Mouse (Mus musculus) bone marrow, adult 2 months (tissue): ENCODE data around the gene Wdr18. TPM values are rescaled to one million over a fixed set of nuclear protein-coding genes. Genes with fewer than 3 reads are reported as not detected.
A peak's percentile ranks its signal among the peaks of the same experiment; 100 is the strongest.
"Not testable (repeated sequence)": the region's sequence is repeated elsewhere in the genome, so short reads cannot be mapped to it uniquely, and the experiment has no call there.

Experiments
- H3K27ac ChIP-seq: fragments of 200-500 bp; 2 replicates; pipeline ENCODE4 v1.5.1; 2012; ENCODE audit warnings: low read depth, mild to moderate bottlenecking, control low read depth, inconsistent platforms, low read length; ENCODE audit not compliant: control insufficient read depth, poor library complexity, insufficient read depth
- H3K4me1 ChIP-seq: fragments of 200-500 bp; 2 replicates; pipeline ENCODE4 v1.6.1; 2011; ENCODE audit warnings: low read length; ENCODE audit not compliant: control insufficient read depth, insufficient read depth
- H3K4me3 ChIP-seq: fragments of 200-500 bp; replicated peaks from 2 replicates; pipeline ENCODE3; 2011; ENCODE audit warnings: mild to moderate bottlenecking, low read depth, low read length, control low read depth; ENCODE audit not compliant: control insufficient read depth
- CTCF ChIP-seq: fragments of 200-500 bp; IDR thresholded peaks from 2 replicates; pipeline ENCODE4 v1.5.1; 2011; ENCODE audit warnings: low read length, control low read depth; ENCODE audit not compliant: control insufficient read depth, insufficient read depth
- POLR2A ChIP-seq: fragments of 200-500 bp; IDR thresholded peaks from 2 replicates; pipeline ENCODE4 v1.6.1; 2011; ENCODE audit warnings: low read depth, mild to moderate bottlenecking, control low read depth, low read length, borderline replicate concordance; ENCODE audit not compliant: control insufficient read depth
- WGBS: fragments of 180-500 bp; shearing (Covaris S2); methylation state at CpG from one replicate; pipeline ENCODE4 v1.1.7; 2018; 5-methylcytosine and 5-hydroxymethylcytosine counted together
- polyA plus RNA-seq: library from polyadenylated mRNA; stranded (reverse); fragments of >200 nt; gene quantifications from 2 replicates; pipeline ENCODE4 v1.2.4, GENCODE M21; 2011; ENCODE audit warnings: low replicate concordance; ENCODE audit not compliant: missing spikeins, insufficient read depth, insufficient read length

The Wdr18 gene
- polyA plus RNA-seq, 1 experiment = 43.3 TPM

DNA sequence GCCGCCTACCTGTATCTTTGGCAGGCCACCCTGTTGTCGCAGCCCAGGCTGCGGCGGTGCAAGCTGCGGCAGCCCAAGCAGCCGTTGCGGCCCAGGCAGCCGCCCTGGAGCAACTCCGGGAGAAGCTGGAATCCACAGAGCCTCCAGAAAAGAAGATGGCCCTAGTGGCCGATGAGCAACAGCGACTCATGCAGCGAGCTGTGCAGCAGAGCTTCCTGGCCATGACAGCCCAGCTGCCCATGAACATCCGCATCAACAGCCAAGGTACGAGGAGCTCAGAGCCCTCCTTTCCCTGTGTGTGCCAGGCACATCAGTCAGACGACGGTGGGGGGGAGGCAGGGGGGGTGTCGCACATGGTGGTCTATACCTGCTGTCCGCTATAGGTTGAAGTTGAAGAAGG, 9.3 kb upstream of the Wdr18 start:
- H3K27ac ChIP-seq = no peak overlapping the region
- peaks cover 2% of the 10 kb centered on the region; the same call in 1 of the 2 replicates for H3K4me1 ChIP-seq
- no peak overlapping the region for H3K4me3 ChIP-seq
- no peak for TF ChIP-seq POLR2A
- no peak for TF ChIP-seq CTCF
- WGBS = 86% methylated on average over 18 of the region's 18 CpGs

DNA sequence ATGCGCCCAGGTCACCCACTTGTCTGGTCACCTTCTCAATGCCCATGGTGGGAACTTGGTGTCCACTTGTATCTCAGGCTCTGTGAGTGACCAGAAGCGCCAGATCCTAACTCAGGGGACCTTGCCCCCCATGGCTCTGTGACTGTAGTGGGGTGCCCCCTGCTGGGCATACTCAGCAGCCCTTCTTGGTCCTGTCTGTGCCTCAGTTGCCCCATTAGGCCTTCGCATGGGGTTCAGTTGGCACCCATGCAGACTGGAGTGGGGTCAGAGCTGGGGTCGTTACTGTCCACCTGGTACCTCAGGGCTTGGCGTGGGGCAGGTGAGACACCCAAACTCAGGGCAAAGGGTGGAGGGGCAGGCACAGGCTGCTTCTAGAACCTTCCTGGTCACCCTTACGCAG, 6.0 kb upstream of the Wdr18 start:
- WGBS = 75% methylated on average over 6 of the region's 6 CpGs
- Histone ChIP-seq H3K27ac (no peak overlapping the region), H3K4me1 (peaks cover 3% of the 10 kb centered on the region; the same call in 1 of the 2 replicates), H3K4me3 (no peak overlapping the region)
- TF ChIP-seq CTCF (peak; percentile 76), POLR2A (no peak)

DNA sequence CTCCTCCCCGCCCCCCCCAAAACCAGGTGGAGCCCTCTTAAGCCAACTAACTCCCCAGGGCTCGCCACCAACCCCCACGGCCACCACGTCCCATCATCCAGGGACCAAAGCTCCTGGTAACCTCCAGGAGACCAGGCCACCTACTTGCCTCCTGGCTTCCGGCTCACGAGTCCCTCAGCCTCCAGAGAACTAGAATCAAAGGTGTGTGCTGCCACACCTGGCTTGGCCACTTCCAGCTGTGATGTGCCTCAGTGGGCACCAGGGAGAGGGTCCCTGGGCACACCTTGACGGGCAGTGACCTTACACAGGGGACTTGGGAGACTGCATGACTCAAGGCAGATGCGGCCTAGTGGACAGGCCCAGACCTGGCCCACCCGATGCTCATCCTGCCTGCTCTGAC, 4.3 kb upstream of the Wdr18 start:
- Histone ChIP-seq H3K4me1 (peaks cover 5% of the 10 kb centered on the region), H3K4me3 (no peak overlapping the region), H3K27ac (no peak overlapping the region)
- TF ChIP-seq CTCF = no peak
- no peak for TF ChIP-seq POLR2A
- WGBS = 86% methylated on average over 9 of the region's 9 CpGs

DNA sequence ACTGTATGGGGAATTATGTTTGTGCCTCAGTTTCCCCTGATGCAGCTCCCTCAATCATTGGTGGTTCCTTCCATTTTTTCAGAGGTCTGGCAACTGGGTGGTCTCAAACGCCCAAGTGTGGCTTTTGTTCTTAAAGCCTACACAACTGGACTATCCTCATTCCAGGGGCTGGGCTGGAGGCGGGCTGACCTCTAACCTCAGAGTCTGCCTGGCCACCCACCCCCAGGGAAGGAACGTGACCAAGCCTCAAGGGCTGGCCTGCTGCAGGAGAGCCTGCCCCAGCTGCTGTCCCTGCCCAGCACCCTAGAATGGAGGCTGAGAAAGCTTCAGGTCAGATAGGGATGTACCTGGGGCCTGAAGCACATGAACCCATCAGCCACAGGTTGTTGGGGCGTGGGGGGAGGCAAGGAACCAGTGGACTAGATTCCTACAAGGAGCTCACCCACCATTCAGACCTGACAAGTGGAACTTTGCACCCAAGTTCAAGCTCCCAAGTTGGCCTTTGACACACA, 3.3 kb upstream of the Wdr18 start:
- H3K4me1 ChIP-seq = peaks cover 5% of the 10 kb centered on the region
- WGBS = 69% methylated on average over 4 of the region's 4 CpGs
- H3K27ac ChIP-seq = no peak overlapping the region
- no peak overlapping the region for H3K4me3 ChIP-seq
- TF ChIP-seq POLR2A = no peak

DNA sequence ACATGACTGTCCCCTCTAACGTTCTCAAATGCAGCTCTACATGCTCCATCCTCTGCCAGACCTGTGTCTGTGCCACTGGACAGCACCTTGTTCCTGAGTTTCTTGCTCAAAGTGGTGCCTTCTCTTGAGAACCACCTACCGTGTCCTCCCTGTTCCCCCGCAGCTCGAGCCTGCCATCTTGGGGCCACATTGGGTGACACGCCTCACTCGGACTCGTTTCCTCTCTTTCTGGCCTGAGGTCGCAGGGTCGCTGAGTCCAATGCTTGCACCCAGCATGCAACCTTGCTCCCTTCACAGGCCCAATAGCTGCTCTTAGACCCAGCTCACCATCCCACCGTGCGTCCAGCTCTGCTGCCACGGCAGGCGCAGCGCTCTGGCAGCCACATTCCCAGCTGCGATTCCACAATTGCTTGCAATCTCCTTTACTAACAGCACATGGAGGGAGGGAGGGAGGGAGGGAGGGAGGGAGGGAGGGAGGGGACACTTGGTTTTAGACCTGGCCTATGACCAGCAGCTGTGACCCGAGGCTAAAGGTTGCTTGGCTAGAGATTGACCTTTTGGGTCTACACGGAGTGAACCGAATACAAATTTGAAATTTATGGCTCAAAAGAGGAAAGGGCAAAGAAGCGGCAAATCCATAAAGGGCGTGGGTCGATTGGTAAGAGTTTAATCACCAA, 1.7 kb upstream of the Wdr18 start:
- TF ChIP-seq POLR2A = no peak
- peak; percentile 99 for TF ChIP-seq CTCF
- peak overlapping the region; percentile 17 for H3K4me3 ChIP-seq
- H3K4me1 ChIP-seq = peaks cover 5% of the 10 kb centered on the region
- no peak overlapping the region for H3K27ac ChIP-seq
- 20% methylated on average over 21 of the region's 21 CpGs for WGBS

DNA sequence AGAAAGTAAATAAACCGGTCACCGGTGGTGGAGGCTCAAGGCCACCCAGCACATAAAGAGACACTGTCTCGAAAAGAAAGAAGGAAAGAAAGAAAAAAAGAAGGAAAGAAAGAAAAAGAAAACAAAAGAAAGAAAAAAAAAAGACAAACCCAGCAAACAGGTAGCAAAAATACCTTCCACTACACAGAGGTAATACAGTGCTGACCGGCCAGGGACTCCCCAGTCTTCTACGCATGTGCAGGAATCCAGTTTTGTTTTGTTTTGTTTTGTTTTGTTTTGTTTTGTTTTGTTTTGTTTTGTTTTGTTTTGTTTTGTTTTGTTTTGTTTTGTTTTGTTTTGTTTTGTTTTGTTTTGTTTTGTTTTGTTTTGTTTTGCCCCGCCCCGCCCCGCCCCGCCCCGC, 540 bp upstream of the Wdr18 start:
- H3K27ac ChIP-seq, H3K4me1 ChIP-seq: not testable (repeated sequence)
- 20% methylated on average over 10 of the region's 10 CpGs for WGBS
- H3K4me3 ChIP-seq = peak overlapping the region; percentile 31

DNA sequence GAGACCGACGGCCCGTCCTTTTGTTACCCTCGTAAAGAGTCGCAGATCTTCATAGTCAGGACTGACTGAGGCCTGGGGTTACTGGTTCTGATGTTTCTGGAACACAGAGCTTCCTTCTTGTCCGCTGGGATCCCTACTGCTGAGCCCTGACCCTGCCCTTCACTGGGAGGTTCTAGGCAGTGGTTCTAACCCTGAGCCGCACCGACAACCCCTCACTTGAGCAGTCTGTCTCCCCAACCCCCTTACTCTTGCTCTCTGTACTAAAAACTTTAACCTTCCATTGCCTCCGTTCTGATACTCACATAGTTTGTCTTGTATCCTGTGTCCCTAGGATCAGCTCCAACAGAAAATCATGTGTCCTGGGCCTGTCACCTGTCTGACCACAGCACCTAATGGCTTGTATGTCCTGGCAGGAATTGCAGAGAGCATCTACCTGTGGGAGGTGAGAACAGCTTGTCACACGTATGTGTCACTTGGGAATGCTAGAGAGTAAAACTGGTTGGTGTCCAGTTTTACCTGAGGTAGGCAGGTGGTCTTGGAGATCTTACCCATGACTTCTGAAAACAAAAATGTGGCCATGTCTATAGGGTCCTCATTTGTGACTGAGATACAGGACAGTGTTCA, 831 bp downstream of the Wdr18 start:
- Histone ChIP-seq H3K4me3 (peak overlapping the region; percentile 79), H3K4me1 (peaks cover 4% of the 10 kb centered on the region), H3K27ac (no peak overlapping the region)
- TF ChIP-seq CTCF (no peak), POLR2A (no peak)
- WGBS = 11% methylated on average over 10 of the region's 10 CpGs

DNA sequence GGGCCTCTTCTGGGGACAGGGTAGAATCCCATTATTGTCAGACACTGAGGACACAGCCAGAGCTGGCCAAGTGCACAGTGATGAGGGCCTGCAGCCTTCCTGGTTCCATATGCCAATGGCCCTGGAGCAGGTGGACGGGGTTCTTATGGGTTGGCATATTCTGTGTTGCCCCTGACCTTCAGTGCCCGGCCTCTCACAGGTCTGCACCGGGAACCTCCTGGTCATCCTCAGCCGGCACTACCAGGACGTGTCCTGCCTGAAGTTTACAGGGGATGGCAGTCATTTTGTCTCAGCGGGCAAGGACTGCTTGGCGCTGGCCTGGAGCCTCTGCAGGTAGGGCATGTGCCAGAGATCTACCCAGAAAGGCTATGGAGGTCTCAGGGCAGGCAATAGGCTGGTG, 4.8 kb downstream of the Wdr18 start:
- H3K27ac ChIP-seq = no peak overlapping the region
- H3K4me3 ChIP-seq = no peak overlapping the region
- H3K4me1 ChIP-seq = peaks cover 2% of the 10 kb centered on the region
- WGBS = 87% methylated on average over 7 of the region's 7 CpGs
- no peak for TF ChIP-seq CTCF
- no peak for TF ChIP-seq POLR2A

DNA sequence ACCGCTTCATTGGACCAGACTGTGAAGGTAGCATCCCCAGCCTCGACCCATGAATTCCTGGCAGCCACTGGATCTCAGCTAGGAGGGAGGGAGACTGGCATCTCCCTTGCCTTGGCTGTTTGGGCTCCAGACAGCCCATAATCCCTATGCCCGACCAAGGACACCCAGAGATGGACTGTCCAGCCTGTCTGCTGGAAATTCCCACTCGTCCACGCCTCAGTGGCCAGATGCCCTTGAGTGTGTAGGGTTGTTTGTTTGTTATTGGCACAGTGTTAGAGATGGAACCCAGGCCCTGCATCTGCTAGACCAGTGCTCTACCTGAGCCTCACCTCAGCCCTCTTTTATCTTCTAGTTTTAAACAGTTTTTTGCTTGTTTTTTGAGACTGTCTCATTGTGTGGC, 5.4 kb downstream of the Wdr18 start:
- Histone ChIP-seq H3K4me1 (peaks cover 2% of the 10 kb centered on the region), H3K27ac (no peak overlapping the region), H3K4me3 (no peak overlapping the region)
- TF ChIP-seq CTCF (no peak), POLR2A (no peak)
- WGBS = 91% methylated on average over 5 of the region's 5 CpGs
